Mouse (Mus musculus): Measurements from ENCODE around the gene Vwa3b.

Vwa3b gene

DNA sequence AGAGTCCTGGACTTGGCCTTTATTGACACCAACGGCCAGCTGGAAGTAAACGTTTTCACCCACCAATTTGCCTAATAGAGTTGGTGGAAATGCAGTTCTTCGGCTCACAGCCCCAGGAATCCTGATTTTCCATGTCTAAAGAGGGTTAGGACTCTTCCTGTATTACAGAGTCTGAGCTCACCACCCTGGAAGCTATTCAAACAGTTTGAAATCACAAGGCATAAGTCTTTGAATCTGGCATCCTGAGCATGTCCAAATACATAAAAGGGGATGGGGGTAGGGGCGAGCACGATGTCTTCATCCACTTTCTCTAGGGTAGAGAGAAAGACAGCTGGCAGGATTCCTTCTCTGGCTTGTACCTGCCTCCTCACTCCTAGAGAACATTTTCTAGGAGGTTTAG, 34.5 kb downstream of the Vwa3b start:
- DNase-seq (ENCODE audit: low spot score in 2 of 2) = no peak

GRCm38 (mm10) chr1:37063053-37063452, 36.7 kb downstream of the Vwa3b start:
- no peak for DNase-seq (ENCODE audit: low spot score in 2 of 2)

- DNase-seq (ENCODE audit: low spot score in 2 of 2) = no peak
These were observed 37.4 kb downstream of the Vwa3b start for GRCm38 (mm10) chr1:37063841-37064240.

- peak in 1 of 2 experiments; percentile 16 for DNase-seq (ENCODE audit: low spot score in 2 of 2)
These were observed 39.4 kb downstream of the Vwa3b start for GRCm38 (mm10) chr1:37065658-37066412.

GRCm38 (mm10) chr1:37075759-37076158, 49.4 kb downstream of the Vwa3b start:
- DNase-seq (ENCODE audit: low spot score in 2 of 2) = no peak

DNA sequence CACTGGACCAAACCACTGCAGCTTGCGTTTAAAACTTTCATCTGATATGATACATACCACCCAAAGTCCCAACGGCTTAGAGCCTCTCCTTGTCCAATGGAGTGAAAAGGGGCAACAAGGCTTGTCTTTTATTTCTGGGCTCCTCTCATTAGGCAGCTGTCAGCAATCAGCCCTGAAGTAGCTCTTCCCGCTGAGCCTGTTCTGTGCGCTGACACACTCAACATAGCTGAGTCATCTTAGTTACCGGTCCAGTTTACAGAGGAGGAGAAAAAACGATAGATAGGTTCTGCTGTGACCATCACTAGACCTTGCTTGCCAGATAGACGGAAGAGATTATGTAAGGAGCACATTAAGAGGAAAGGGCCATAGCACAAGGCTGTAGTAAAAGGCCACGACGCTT, 50.9 kb downstream of the Vwa3b start:
- no peak for DNase-seq (ENCODE audit: low spot score in 2 of 2)

- DNase-seq (ENCODE audit: low spot score in 2 of 2) = peak; percentile 58 to 59
These were observed 51.7 kb downstream of the Vwa3b start for GRCm38 (mm10) chr1:37077955-37078549.

DNA sequence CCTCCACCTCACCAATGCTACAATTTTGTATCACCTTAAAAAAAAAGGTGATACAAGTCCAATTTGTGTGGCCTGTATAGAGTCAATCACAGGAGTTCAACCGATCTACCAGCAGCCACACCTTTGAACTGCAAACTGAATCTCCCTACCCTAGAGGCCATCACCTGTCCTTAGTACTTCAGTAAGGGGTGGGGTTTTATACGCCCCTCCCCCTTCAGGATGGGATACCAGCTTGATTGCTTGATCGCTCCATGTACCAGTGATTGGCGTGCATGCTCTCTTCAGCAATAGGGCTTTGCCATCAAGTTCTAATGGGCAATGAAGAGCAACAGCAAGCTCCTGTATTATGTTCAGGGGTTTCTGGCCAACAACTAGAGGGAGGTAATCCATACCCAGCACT, 54.0 kb downstream of the Vwa3b start:
- DNase-seq (ENCODE audit: low spot score in 2 of 2) = no peak

DNA sequence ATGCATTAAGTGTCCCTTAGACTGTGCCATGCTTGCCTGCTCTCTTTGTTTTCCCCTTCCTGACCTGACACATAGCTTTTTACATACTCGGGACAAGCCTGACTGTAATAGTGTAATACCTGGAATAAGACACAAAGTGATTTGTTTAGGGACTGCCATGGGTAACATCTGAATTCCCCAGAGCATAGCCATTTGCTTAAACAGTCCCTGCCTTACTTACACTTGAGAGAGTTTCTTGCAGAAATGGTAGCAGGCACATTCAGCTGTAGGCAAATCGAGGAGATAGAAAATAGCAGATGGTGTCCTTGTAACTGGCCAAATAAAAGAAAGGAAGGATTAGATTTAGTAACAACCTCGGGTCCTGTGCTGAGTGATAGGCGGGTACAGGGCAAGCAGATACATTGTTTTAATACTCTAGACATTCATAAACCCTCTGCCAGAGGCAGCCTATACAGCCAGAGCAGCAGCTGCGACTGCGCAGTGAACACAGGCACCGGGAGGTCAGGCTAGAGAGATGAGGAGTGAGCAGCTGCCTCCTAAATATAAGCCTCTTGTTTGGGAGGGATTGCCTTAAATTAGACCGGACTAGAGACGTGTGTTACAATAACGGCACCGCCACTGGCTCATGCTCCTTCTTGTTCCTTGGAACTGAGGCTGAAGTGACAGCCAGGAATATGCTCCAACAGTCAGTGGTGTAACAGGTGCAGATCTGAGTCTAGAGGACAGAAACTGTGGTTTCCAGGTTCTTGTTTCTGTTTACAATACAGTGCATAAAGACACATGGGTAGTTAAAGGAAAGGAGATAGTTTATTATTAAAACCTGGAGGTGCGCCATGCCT, 55.2 kb downstream of the Vwa3b start:
- no peak for DNase-seq (ENCODE audit: low spot score in 2 of 2)

GRCm38 (mm10) chr1:37082215-37082464, 55.7 kb downstream of the Vwa3b start:
- no peak for DNase-seq (ENCODE audit: low spot score in 2 of 2)

DNA sequence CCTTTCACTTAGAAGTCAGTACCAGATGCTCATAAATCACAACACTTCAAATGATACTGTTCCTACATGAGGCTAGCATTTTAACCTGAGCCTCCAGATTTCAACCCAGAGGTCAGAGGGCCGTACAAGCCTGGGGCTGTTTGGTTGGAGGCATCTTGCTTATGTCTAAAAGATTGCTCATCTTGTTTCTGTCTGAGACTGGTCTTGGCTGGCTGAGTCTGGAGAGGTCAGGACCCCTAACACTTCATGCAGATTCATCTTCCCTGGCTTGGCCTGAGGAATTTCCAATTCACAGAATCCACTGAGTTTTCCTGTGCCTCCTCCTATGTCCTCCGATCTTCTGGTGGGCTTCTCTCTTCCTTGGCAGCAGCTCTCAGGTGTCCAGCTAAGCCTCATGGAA, 57.7 kb downstream of the Vwa3b start:
- no peak for DNase-seq (ENCODE audit: low spot score in 2 of 2)

- DNase-seq (ENCODE audit: low spot score in 2 of 2) = no peak
These were observed 58.8 kb downstream of the Vwa3b start for GRCm38 (mm10) chr1:37085171-37085570.

- DNase-seq (ENCODE audit: low spot score in 2 of 2) = no peak
These were observed 62.8 kb downstream of the Vwa3b start for GRCm38 (mm10) chr1:37089191-37089590.

- DNase-seq (ENCODE audit: low spot score in 2 of 2) = no peak
These were observed 71.1 kb downstream of the Vwa3b start for GRCm38 (mm10) chr1:37097382-37098093.

GRCm38 (mm10) chr1:37098094-37098555, 71.7 kb downstream of the Vwa3b start:
- DNase-seq (ENCODE audit: low spot score in 2 of 2) = no peak

- no peak for DNase-seq (ENCODE audit: low spot score in 2 of 2)
These were observed 74.0 kb downstream of the Vwa3b start for GRCm38 (mm10) chr1:37100361-37100760.

- no peak for DNase-seq (ENCODE audit: low spot score in 2 of 2)
These were observed 74.6 kb downstream of the Vwa3b start for GRCm38 (mm10) chr1:37101016-37101415.

DNA sequence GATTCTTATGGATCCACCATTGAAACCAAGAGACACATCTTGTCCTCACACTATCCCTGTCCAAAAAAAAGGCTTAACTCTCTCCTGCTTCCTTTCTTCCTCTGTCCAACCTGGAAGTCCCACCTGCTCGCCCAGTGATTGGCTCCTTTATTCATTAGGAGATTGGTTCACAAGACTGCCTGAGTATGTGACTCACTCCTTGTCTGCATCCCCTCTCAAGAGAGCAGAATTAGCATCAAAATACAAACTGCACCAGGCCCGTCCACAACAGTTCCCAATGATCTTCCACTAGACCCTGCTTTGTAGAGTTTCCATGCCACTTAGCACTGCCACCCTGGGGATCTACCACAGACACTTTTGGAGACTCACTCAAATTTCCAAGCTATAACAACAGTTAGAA, 75.3 kb downstream of the Vwa3b start:
- no peak for DNase-seq (ENCODE audit: low spot score in 2 of 2)

GRCm38 (mm10) chr1:37105194-37105593, 78.8 kb downstream of the Vwa3b start:
- no peak for DNase-seq (ENCODE audit: low spot score in 2 of 2)

- no peak for DNase-seq (ENCODE audit: low spot score in 2 of 2)
These were observed 87.4 kb downstream of the Vwa3b start for GRCm38 (mm10) chr1:37113781-37114180.

DNA sequence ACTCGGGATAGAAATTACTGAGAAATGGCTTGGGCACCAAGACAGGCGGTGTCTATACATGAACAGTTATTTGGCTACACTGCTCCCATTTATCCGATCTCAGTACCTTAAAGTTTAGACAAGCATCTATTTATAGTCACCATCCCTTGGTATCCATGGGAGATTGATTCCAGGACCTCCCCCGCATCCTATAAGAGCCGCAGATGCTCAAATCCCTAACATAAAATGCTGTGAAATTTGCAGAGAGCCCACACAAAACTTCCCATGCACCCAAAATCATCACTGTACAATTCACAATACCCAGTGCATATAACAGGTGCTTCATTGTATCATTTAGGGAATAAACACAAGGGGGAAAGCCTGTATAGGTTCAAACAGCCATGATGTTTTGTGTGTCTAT, 89.5 kb downstream of the Vwa3b start:
- DNase-seq (ENCODE audit: low spot score in 2 of 2) = no peak

GRCm38 (mm10) chr1:37116574-37116973, 90.2 kb downstream of the Vwa3b start:
- DNase-seq (ENCODE audit: low spot score in 2 of 2) = no peak

All from frontal cortex, postnatal 14 days (tissue).